Comparison of ENCODE assay signal across 10 mouse cellular contexts in genomic region chr16:30971950-30972541, GRCm38 (mm10).
A peak's percentile ranks its signal among the peaks of the same experiment; 100 is the strongest.
DNase-seq lines count a peak whose midpoint lies in the region; ATAC-seq and TF ChIP-seq lines count a peak whose summit lies in the region.
"Had no signal": no experiment of that assay in that cellular context is flagged by ENCODE, and none has a peak within 500 bp of the region (broad histone marks: within the 10 kb centered on the region; RNA-seq: fewer than 3 reads in every experiment).

No protein-coding gene starts in this region.

- no peak overlapping the region for H3K9ac ChIP-seq in lung, postnatal 0 days (replicated peaks; ENCODE audit: low read depth)
- H3K9ac ChIP-seq in neural tube, embryonic 15.5 days (replicated peaks): no peak overlapping the region
- H3K9ac ChIP-seq: neural tube, embryonic 12.5 days had no signal

- DNase-seq in gastrocnemius, adult 2 months: peak; percentile 47
- DNase-seq in gastrocnemius, postnatal 36 days: no peak
- peak; percentile 48 for DNase-seq in Muller cell, postnatal 12 days (ENCODE audit: inconsistent ontology term)
- peak; percentile 53 for DNase-seq in induced T-regulatory cell, adult 2 months (ENCODE audit: low read depth)
- DNase-seq in lung, postnatal 0 days (ENCODE audit: low spot score): peak; percentile 81
- peak; percentile 25 to 28 for DNase-seq in thymus, postnatal 10 days (ENCODE audit: low spot score in 2 of 2)
- no peak for DNase-seq in cerebellum, adult 9-11 months

- peak; percentile 33; the same call in 1 of the 2 replicates for ATAC-seq in lung, postnatal 0 days
- ATAC-seq in neural tube, embryonic 15.5 days (ENCODE audit: low FRiP score): no peak

- 59% methylated on average over 18 of the region's 18 CpGs for WGBS in lung, postnatal 0 days
- 82% methylated on average over 18 of the region's 18 CpGs for WGBS in neural tube, embryonic 15.5 days

- H3K27me3 ChIP-seq in lung, postnatal 0 days (replicated peaks; ENCODE audit: insufficient read depth, low read length): no peaks in the 10 kb centered on the region
- no peaks in the 10 kb centered on the region for H3K27me3 ChIP-seq in neural tube, embryonic 15.5 days (replicated peaks)
- H3K27me3 ChIP-seq: neural tube, embryonic 12.5 days had no signal

- TF ChIP-seq CTCF in gastrocnemius, adult 2 months (IDR thresholded peaks at IDR 0.05): no peak
- TF ChIP-seq CTCF in lung, postnatal 0 days (IDR thresholded peaks at IDR 0.05): peak; percentile 15; the same call in 1 of the 2 replicates

- H3K4me3 ChIP-seq in gastrocnemius, adult 2 months: no peak overlapping the region
- no peak overlapping the region for H3K4me3 ChIP-seq in lung, postnatal 0 days (ENCODE audit: low read depth, low read length)
- H3K4me3 ChIP-seq in neural tube, embryonic 15.5 days (replicated peaks): no peak overlapping the region
- H3K4me3 ChIP-seq: neural tube, embryonic 12.5 days had no signal

- no peak overlapping the region for H3K4me2 ChIP-seq in lung, postnatal 0 days (replicated peaks; ENCODE audit: low read depth, low read length)
- no peak overlapping the region for H3K4me2 ChIP-seq in neural tube, embryonic 15.5 days
- H3K4me2 ChIP-seq: neural tube, embryonic 12.5 days had no signal

- no peaks in the 10 kb centered on the region for H3K36me3 ChIP-seq in lung, postnatal 0 days (ENCODE audit: insufficient read depth, low read length)
- H3K36me3 ChIP-seq in neural tube, embryonic 15.5 days: no peaks in the 10 kb centered on the region
- H3K36me3 ChIP-seq: neural tube, embryonic 12.5 days had no signal

- intact Hi-C loops in gastrocnemius, adult 2 months (cut with DNase I): loop anchor here (10.0 kb wide), 1 partner anchor 383 kb away; no protein-coding TSS in a partner anchor
- intact Hi-C loops in gastrocnemius, postnatal 36 days (cut with DNase I): no loop called here

- H3K4me1 ChIP-seq in lung, postnatal 0 days (ENCODE audit: insufficient read depth, low read depth, low read length): peaks cover 16% of the 10 kb centered on the region
- peaks cover 33% of the 10 kb centered on the region for H3K4me1 ChIP-seq in neural tube, embryonic 15.5 days

- H3K9me3 ChIP-seq in lung, postnatal 0 days (ENCODE audit: low read length): no peaks in the 10 kb centered on the region
- H3K9me3 ChIP-seq in neural tube, embryonic 15.5 days (replicated peaks): no peaks in the 10 kb centered on the region
- H3K9me3 ChIP-seq: G1E; neural tube, embryonic 12.5 days had no signal

- H3K27ac ChIP-seq in gastrocnemius, adult 2 months: peak overlapping the region; percentile 54
- H3K27ac ChIP-seq in lung, postnatal 0 days (ENCODE audit: low read length): no peak overlapping the region; the same call in 1 of the 2 replicates
- H3K27ac ChIP-seq in neural tube, embryonic 15.5 days (replicated peaks): no peak overlapping the region
- H3K27ac ChIP-seq: neural tube, embryonic 12.5 days had no signal

- TF ChIP-seq EP300 in lung, postnatal 0 days (IDR thresholded peaks at IDR 0.05): no peak

Comparison
In these comparisons a context has a peak if more than half of its experiments do, and no peak if none do; other contexts are left out.
1. DNase-seq: peak in gastrocnemius, adult 2 months (single experiment), Muller cell, postnatal 12 days (single experiment), induced T-regulatory cell, adult 2 months (single experiment), lung, postnatal 0 days (single experiment) and thymus, postnatal 10 days (2 of 2); none in gastrocnemius, postnatal 36 days (0 of 2) and cerebellum, adult 9-11 months (single experiment).